19 mouse cellular contexts compared by ENCODE assay signal in the genomic region with DNA sequence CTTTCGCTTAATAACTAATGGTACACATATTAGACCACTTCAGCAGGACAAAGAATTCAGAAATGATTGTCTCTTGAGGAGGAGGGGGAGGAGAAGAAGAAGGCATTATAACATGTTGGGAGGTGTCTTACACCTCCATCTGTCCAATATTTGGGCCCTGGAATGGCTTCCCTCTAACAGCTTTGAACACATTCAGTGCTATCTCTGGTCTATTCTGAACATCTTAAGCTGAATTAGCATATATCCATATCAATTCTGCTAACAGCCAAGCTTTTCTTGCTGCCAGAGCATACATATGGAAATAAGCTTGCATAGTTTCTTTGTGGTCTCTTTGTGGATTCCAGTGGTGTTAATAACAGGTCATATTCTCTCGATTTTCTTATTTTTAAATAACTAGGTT. TPM values are rescaled to one million over a fixed set of nuclear protein-coding genes. Genes with fewer than 3 reads are reported as not detected.
DNase-seq lines count a peak whose midpoint lies in the region; ATAC-seq lines count a peak whose summit lies in the region.
"Had no signal": no experiment of that assay in that cellular context is flagged by ENCODE, and none has a peak within 500 bp of the region (broad histone marks: within the 10 kb centered on the region; RNA-seq: fewer than 3 reads in every experiment).

No protein-coding gene starts in this region.

- H3K4me3 ChIP-seq in forebrain, embryonic 14.5 days (ENCODE audit: low read depth, low read length) = no peak overlapping the region
- no peak overlapping the region for H3K4me3 ChIP-seq in forebrain, embryonic 12.5 days (replicated peaks)
- H3K4me3 ChIP-seq in midbrain, embryonic 12.5 days = no peak overlapping the region
- H3K4me3 ChIP-seq in midbrain, embryonic 10.5 days = no peak overlapping the region
- no peak overlapping the region for H3K4me3 ChIP-seq in forebrain, embryonic 16.5 days (replicated peaks; ENCODE audit: low read length)
- H3K4me3 ChIP-seq: embryonic facial prominence, embryonic 13.5 days; heart, adult 2 months; heart, embryonic 15.5 days had no signal

- no peak overlapping the region for H3K4me2 ChIP-seq in forebrain, embryonic 14.5 days (ENCODE audit: low read length)
- no peak overlapping the region for H3K4me2 ChIP-seq in forebrain, embryonic 12.5 days
- no peak overlapping the region for H3K4me2 ChIP-seq in midbrain, embryonic 12.5 days (replicated peaks)
- H3K4me2 ChIP-seq in forebrain, embryonic 16.5 days (ENCODE audit: low read length) = no peak overlapping the region
- H3K4me2 ChIP-seq: embryonic facial prominence, embryonic 13.5 days; heart, embryonic 11.5 days; heart, embryonic 15.5 days had no signal

- DNase-seq in forebrain, embryonic 14.5 days (ENCODE audit: low spot score) = peak; percentile 62
- DNase-seq in midbrain, embryonic 10.5 days (ENCODE audit: low spot score) = no peak
- DNase-seq in left cerebral cortex, postnatal 14 days (ENCODE audit: low spot score in 2 of 2) = no peak
- no peak for DNase-seq in layer of hippocampus, adult 9-10 months (ENCODE audit: low spot score)
- DNase-seq: adrenal gland, postnatal 10 days; cerebellum, adult 11-12 months; cerebellum, adult 9-10 months; cerebellum, postnatal 36 days; gastrocnemius, postnatal 10 days; heart, adult 2 months; heart, postnatal 14 days had no signal

- H3K9ac ChIP-seq in forebrain, embryonic 14.5 days (ENCODE audit: low read length) = no peak overlapping the region
- no peak overlapping the region for H3K9ac ChIP-seq in forebrain, embryonic 12.5 days
- H3K9ac ChIP-seq in midbrain, embryonic 12.5 days (replicated peaks) = no peak overlapping the region
- H3K9ac ChIP-seq in forebrain, embryonic 16.5 days (replicated peaks; ENCODE audit: low read depth, low read length) = no peak overlapping the region
- H3K9ac ChIP-seq: embryonic facial prominence, embryonic 13.5 days; heart, embryonic 15.5 days had no signal

- H3K4me1 ChIP-seq in forebrain, embryonic 14.5 days (ENCODE audit: control insufficient read depth, insufficient read depth, low read length) = peaks cover 9% of the 10 kb centered on the region
- peaks cover 9% of the 10 kb centered on the region; the same call in 1 of the 2 replicates for H3K4me1 ChIP-seq in forebrain, embryonic 12.5 days
- H3K4me1 ChIP-seq in midbrain, embryonic 12.5 days = peaks cover 11% of the 10 kb centered on the region; the same call in 1 of the 2 replicates
- peaks cover 10% of the 10 kb centered on the region for H3K4me1 ChIP-seq in midbrain, embryonic 10.5 days
- peaks cover 13% of the 10 kb centered on the region for H3K4me1 ChIP-seq in forebrain, embryonic 16.5 days (replicated peaks; ENCODE audit: control insufficient read depth, insufficient read depth, low read length)
- H3K4me1 ChIP-seq: embryonic facial prominence, embryonic 13.5 days; heart, embryonic 15.5 days had no signal

- intact Hi-C loops in left cerebral cortex, postnatal 14 days (cut with DNase I) = no loop called here

- H3K27me3 ChIP-seq in forebrain, embryonic 14.5 days (replicated peaks; ENCODE audit: control insufficient read depth, insufficient read depth, low read length) = no peaks in the 10 kb centered on the region
- no peaks in the 10 kb centered on the region for H3K27me3 ChIP-seq in forebrain, embryonic 12.5 days
- H3K27me3 ChIP-seq in midbrain, embryonic 12.5 days = no peaks in the 10 kb centered on the region
- no peaks in the 10 kb centered on the region for H3K27me3 ChIP-seq in midbrain, embryonic 10.5 days (ENCODE audit: low read depth, poor library complexity, severe bottlenecking)
- H3K27me3 ChIP-seq in forebrain, embryonic 16.5 days (replicated peaks; ENCODE audit: control insufficient read depth, insufficient read depth, low read length) = no peaks in the 10 kb centered on the region
- H3K27me3 ChIP-seq: embryonic facial prominence, embryonic 13.5 days; heart, embryonic 15.5 days had no signal

- no peaks in the 10 kb centered on the region for H3K9me3 ChIP-seq in forebrain, embryonic 14.5 days (replicated peaks; ENCODE audit: control insufficient read depth, low read length)
- H3K9me3 ChIP-seq in forebrain, embryonic 12.5 days = no peaks in the 10 kb centered on the region
- no peaks in the 10 kb centered on the region for H3K9me3 ChIP-seq in midbrain, embryonic 12.5 days
- H3K9me3 ChIP-seq in midbrain, embryonic 10.5 days (replicated peaks) = no peaks in the 10 kb centered on the region
- no peaks in the 10 kb centered on the region for H3K9me3 ChIP-seq in forebrain, embryonic 16.5 days (ENCODE audit: control insufficient read depth, low read length)
- H3K9me3 ChIP-seq: heart, embryonic 15.5 days had no signal

- WGBS in forebrain, embryonic 14.5 days = 76% methylated on average over 2 of the region's 2 CpGs
- WGBS in forebrain, embryonic 12.5 days = 80% methylated on average over 2 of the region's 2 CpGs
- 68% methylated on average over 2 of the region's 2 CpGs for WGBS in midbrain, embryonic 12.5 days
- 92% methylated on average over 2 of the region's 2 CpGs for WGBS in midbrain, embryonic 10.5 days
- 63% methylated on average over 2 of the region's 2 CpGs for WGBS in forebrain, embryonic 16.5 days

- no peaks in the 10 kb centered on the region for H3K36me3 ChIP-seq in forebrain, embryonic 14.5 days (ENCODE audit: control insufficient read depth, insufficient read depth, low read length)
- no peaks in the 10 kb centered on the region for H3K36me3 ChIP-seq in forebrain, embryonic 12.5 days (replicated peaks)
- no peaks in the 10 kb centered on the region for H3K36me3 ChIP-seq in midbrain, embryonic 12.5 days
- H3K36me3 ChIP-seq in midbrain, embryonic 10.5 days = no peaks in the 10 kb centered on the region
- H3K36me3 ChIP-seq in forebrain, embryonic 16.5 days (ENCODE audit: control insufficient read depth, insufficient read depth) = no peaks in the 10 kb centered on the region
- H3K36me3 ChIP-seq: embryonic facial prominence, embryonic 13.5 days; heart, embryonic 15.5 days had no signal

- ATAC-seq in forebrain, embryonic 14.5 days = peak; percentile 66; the same call in 1 of the 2 replicates
- no peak for ATAC-seq in forebrain, embryonic 12.5 days (ENCODE audit: low FRiP score)
- no peak for ATAC-seq in midbrain, embryonic 12.5 days (ENCODE audit: low FRiP score, low read depth)
- peak; percentile 65; the same call in 1 of the 2 replicates for ATAC-seq in forebrain, embryonic 16.5 days
- ATAC-seq: hindbrain, embryonic 16.5 days; inflammation-experienced regulatory T-cells, adult 6 months had no signal

- H3K27ac ChIP-seq in forebrain, embryonic 14.5 days (ENCODE audit: low read depth, low read length) = peak overlapping the region; percentile 52; the same call in 1 of the 2 replicates
- H3K27ac ChIP-seq in forebrain, embryonic 12.5 days = no peak overlapping the region
- peak overlapping the region; percentile 52 for H3K27ac ChIP-seq in midbrain, embryonic 12.5 days (replicated peaks)
- H3K27ac ChIP-seq in midbrain, embryonic 10.5 days (replicated peaks) = no peak overlapping the region
- peak overlapping the region; percentile 67 for H3K27ac ChIP-seq in forebrain, embryonic 16.5 days (ENCODE audit: low read length)
- H3K27ac ChIP-seq: embryonic facial prominence, embryonic 13.5 days; heart, adult 2 months; heart, embryonic 15.5 days had no signal

RNA-seq across cellular contexts. Expression of gene Mfap3, which starts 22.2 kb away (rescaled TPM):
- 68.3 and 71.4 TPM in 2 replicates for polyA plus RNA-seq in forebrain, embryonic 14.5 days (2014; fragmentation: Nextera tagmentation; extraction: Ambion mirVana)
- 51.6 and 58.1 TPM in 2 replicates for polyA plus RNA-seq in forebrain, embryonic 12.5 days (2016; fragmentation: Nextera tagmentation; extraction: Ambion mirVana)
- polyA plus RNA-seq in midbrain, embryonic 12.5 days (2016; fragmentation: Nextera tagmentation; extraction: Ambion mirVana) = 57.9 and 59.4 TPM in 2 replicates
- 57.8 and 57.9 TPM in 2 replicates for polyA plus RNA-seq in midbrain, embryonic 10.5 days (2016; fragmentation: Nextera tagmentation; extraction: Ambion mirVana)
- polyA plus RNA-seq in forebrain, embryonic 16.5 days (2015; fragmentation: Nextera tagmentation; extraction: Ambion mirVana) = 63.8 and 72.7 TPM in 2 replicates
- 10 to 100 TPM; 25.7 to 28.8 TPM for total RNA-seq in left cerebral cortex, postnatal 14 days (2021)

RNA-seq across cellular contexts. Expression of gene Fam114a2, which starts 22.3 kb away (rescaled TPM):
- 73.6 and 76.3 TPM in 2 replicates for polyA plus RNA-seq in forebrain, embryonic 14.5 days (2014; fragmentation: Nextera tagmentation; extraction: Ambion mirVana)
- 79.0 and 81.5 TPM in 2 replicates for polyA plus RNA-seq in forebrain, embryonic 12.5 days (2016; fragmentation: Nextera tagmentation; extraction: Ambion mirVana)
- polyA plus RNA-seq in midbrain, embryonic 12.5 days (2016; fragmentation: Nextera tagmentation; extraction: Ambion mirVana) = 81.0 and 88.1 TPM in 2 replicates
- polyA plus RNA-seq in midbrain, embryonic 10.5 days (2016; fragmentation: Nextera tagmentation; extraction: Ambion mirVana) = 71.8 and 81.6 TPM in 2 replicates
- polyA plus RNA-seq in forebrain, embryonic 16.5 days (2015; fragmentation: Nextera tagmentation; extraction: Ambion mirVana) = 111 TPM in 2 replicates
- total RNA-seq in left cerebral cortex, postnatal 14 days (2021) = 10 to 100 TPM; 29.7 to 33.1 TPM

Comparison
In these comparisons a context has a peak if more than half of its experiments do, and no peak if none do; other contexts are left out.
1. ATAC-seq: peak in forebrain, embryonic 14.5 days (single experiment) and forebrain, embryonic 16.5 days (single experiment); none in forebrain, embryonic 12.5 days (single experiment) and midbrain, embryonic 12.5 days (single experiment).
2. H3K27ac ChIP-seq: peak in forebrain, embryonic 14.5 days (single experiment), midbrain, embryonic 12.5 days (single experiment) and forebrain, embryonic 16.5 days (single experiment); none in forebrain, embryonic 12.5 days (single experiment) and midbrain, embryonic 10.5 days (single experiment).